Mouse (Mus musculus) bone marrow, adult 2 months (tissue): ENCODE data around the gene Itgb5.

Source experiments
- CTCF ChIP-seq: fragments of 200-500 bp; IDR thresholded peaks from 2 replicates; pipeline ENCODE4 v1.5.1; 2011; ENCODE audit warnings: low read length, control low read depth; ENCODE audit not compliant: control insufficient read depth, insufficient read depth
- POLR2A ChIP-seq: fragments of 200-500 bp; IDR thresholded peaks from 2 replicates; pipeline ENCODE4 v1.6.1; 2011; ENCODE audit warnings: low read depth, mild to moderate bottlenecking, control low read depth, low read length, borderline replicate concordance; ENCODE audit not compliant: control insufficient read depth

DNA sequence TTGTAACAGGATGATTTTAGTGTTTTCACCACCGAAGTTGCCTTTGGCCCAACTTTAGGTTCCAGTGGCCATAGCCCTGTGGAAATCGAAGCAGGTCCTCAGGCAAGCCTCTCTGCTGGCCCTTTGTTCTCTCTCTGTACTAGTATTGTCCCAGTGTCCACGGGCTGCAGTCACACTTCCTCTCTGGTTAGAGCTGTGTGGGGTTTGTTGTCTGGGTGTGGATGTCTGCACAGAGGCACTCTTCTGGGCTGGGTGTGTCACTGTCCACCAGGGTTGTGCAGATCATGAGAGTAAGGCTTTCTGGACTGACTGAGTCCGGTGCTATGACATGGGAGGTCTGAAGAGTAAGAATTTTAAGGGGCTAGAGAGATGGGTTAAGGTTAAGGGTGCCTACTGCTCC, 85.5 kb downstream of the Itgb5 start:
- no peak for TF ChIP-seq CTCF
- TF ChIP-seq POLR2A = no peak
